Mouse (Mus musculus): ENCODE data around the gene Hbq1b.
A peak's percentile ranks its signal among the peaks of the same experiment; 100 is the strongest.
"Not testable (repeated sequence)": the region's sequence is repeated elsewhere in the genome, so short reads cannot be mapped to it uniquely, and the experiment has no call there.

Gene Hbq1b

GRCm38 (mm10) chr11:32268952-32269351 lies 17.8 kb upstream of the Hbq1b start:
- no peak for DNase-seq

GRCm38 (mm10) chr11:32271178-32271577 lies 15.6 kb upstream of the Hbq1b start:
- DNase-seq = no peak

GRCm38 (mm10) chr11:32276347-32276746 lies 10.4 kb upstream of the Hbq1b start, which contains the start of gene Hba-x:
Gene Hba-x, plus strand, starts transcription at chr11:32276400.
- DNase-seq = no peak

GRCm38 (mm10) chr11:32277736-32278457 lies 8.9 kb upstream of the Hbq1b start:
- no peak for DNase-seq

GRCm38 (mm10) chr11:32278458-32278957 lies 8.3 kb upstream of the Hbq1b start:
- no peak for DNase-seq

- DNase-seq = no peak
Observed at GRCm38 (mm10) chr11:32280646-32281045, 6.1 kb upstream of the Hbq1b start.

GRCm38 (mm10) chr11:32281416-32282144 lies 5.2 kb upstream of the Hbq1b start:
- DNase-seq = no peak

- not testable (repeated sequence) for DNase-seq
Observed at GRCm38 (mm10) chr11:32283091-32283777, 3.5 kb upstream of the Hbq1b start, which contains the start of gene Hba-a1. Gene Hba-a1, plus strand, starts transcription at chr11:32283511.

GRCm38 (mm10) chr11:32284582-32284981 lies 2.2 kb upstream of the Hbq1b start:
- DNase-seq = not testable (repeated sequence)

GRCm38 (mm10) chr11:32285031-32285775 lies 1.6 kb upstream of the Hbq1b start:
- DNase-seq = no peak

GRCm38 (mm10) chr11:32285887-32286286 lies 878 bp upstream of the Hbq1b start:
- DNase-seq = not testable (repeated sequence)

GRCm38 (mm10) chr11:32287493-32287825 lies 694 bp downstream of the Hbq1b start:
- DNase-seq = no peak

- DNase-seq = not testable (repeated sequence)
Observed at GRCm38 (mm10) chr11:32292819-32293218, 6.1 kb downstream of the Hbq1b start.

GRCm38 (mm10) chr11:32293479-32293878 lies 6.7 kb downstream of the Hbq1b start:
- DNase-seq = not testable (repeated sequence)

GRCm38 (mm10) chr11:32296203-32296602 lies 9.4 kb downstream of the Hbq1b start, which contains the start of gene Hba-a2:
Gene Hba-a2, plus strand, starts transcription at chr11:32296489.
- not testable (repeated sequence) for DNase-seq

GRCm38 (mm10) chr11:32297417-32297816 lies 10.7 kb downstream of the Hbq1b start:
- not testable (repeated sequence) for DNase-seq

GRCm38 (mm10) chr11:32297866-32298531 lies 11.2 kb downstream of the Hbq1b start:
- no peak for DNase-seq

GRCm38 (mm10) chr11:32298532-32298918 lies 11.8 kb downstream of the Hbq1b start:
- no peak for DNase-seq

GRCm38 (mm10) chr11:32299865-32300264 lies 13.1 kb downstream of the Hbq1b start, which contains the start of gene Hbq1a:
Gene Hbq1a, plus strand, starts transcription at chr11:32300069.
- peak; percentile 57 for DNase-seq

- no peak for DNase-seq
Observed at GRCm38 (mm10) chr11:32300279-32301267, 13.8 kb downstream of the Hbq1b start.

- DNase-seq = no peak
Observed at GRCm38 (mm10) chr11:32301506-32301905, 14.7 kb downstream of the Hbq1b start.
